Mouse (Mus musculus): ENCODE measurements around the gene Elane.
"Not testable (repeated sequence)": the region's sequence is repeated elsewhere in the genome, so short reads cannot be mapped to it uniquely, and the experiment has no call there.

Elane gene

GRCm38 (mm10) chr10:79877174-79877573, 8.9 kb upstream of the Elane start:
- in situ Hi-C loops (cut with MboI, MseI) = no loop called here

- in situ Hi-C loops (cut with MboI, MseI) = no loop called here
These were observed 8.3 kb upstream of the Elane start for GRCm38 (mm10) chr10:79877757-79878156.

- in situ Hi-C loops (cut with MboI, MseI) = no loop called here
These were observed 6.5 kb upstream of the Elane start for GRCm38 (mm10) chr10:79879527-79879926.

GRCm38 (mm10) chr10:79880721-79881120, 5.3 kb upstream of the Elane start:
- in situ Hi-C loops (cut with MboI, MseI) = loop anchor here (5.0 kb wide), 3 partner anchors 42 to 72 kb away; partner anchors contain the start of genes Arid3a (in 1 of the 2) and R3hdm4 (in 1 of the 2)

- in situ Hi-C loops (cut with MboI, MseI) = loop anchor here (5.0 kb wide), 3 partner anchors 40 to 70 kb away; partner anchors contain the start of genes Arid3a (in 1 of the 2) and R3hdm4 (in 1 of the 2)
These were observed 4.1 kb upstream of the Elane start for GRCm38 (mm10) chr10:79881981-79882380.

- in situ Hi-C loops (cut with MboI, MseI) = loop anchor here (5.0 kb wide), 3 partner anchors 39 to 69 kb away; partner anchors contain the start of genes Arid3a (in 1 of the 2) and R3hdm4 (in 1 of the 2)
These were observed 2.6 kb upstream of the Elane start for GRCm38 (mm10) chr10:79883297-79884084.

- in situ Hi-C loops (cut with MboI, MseI) = loop anchor here (5.0 kb wide), 3 partner anchors 38 to 68 kb away; partner anchors contain the start of genes Arid3a (in 1 of the 2) and R3hdm4 (in 1 of the 2)
These were observed 1.6 kb upstream of the Elane start for GRCm38 (mm10) chr10:79884446-79884845.

GRCm38 (mm10) chr10:79884938-79885337, 1.1 kb upstream of the Elane start:
- in situ Hi-C loops (cut with MboI, MseI) = loop anchor here (5.0 kb wide), 3 partner anchors 37 to 67 kb away; partner anchors contain the start of genes Arid3a (in 1 of the 2) and R3hdm4 (in 1 of the 2)

GRCm38 (mm10) chr10:79886611-79887010, 564 bp downstream of the Elane start:
- in situ Hi-C loops (cut with MboI, MseI) = no loop called here

GRCm38 (mm10) chr10:79889386-79889785, 3.3 kb downstream of the Elane start:
- in situ Hi-C loops (cut with MboI, MseI) = no loop called here

GRCm38 (mm10) chr10:79890670-79891069, 4.6 kb downstream of the Elane start, which contains the start of gene Cfd:
Gene Cfd, plus strand, starts transcription at chr10:79890853.
- in situ Hi-C loops (cut with MboI, MseI) = no loop called here

- in situ Hi-C loops (cut with MboI, MseI) = not testable (repeated sequence)
These were observed 6.5 kb downstream of the Elane start for GRCm38 (mm10) chr10:79892451-79893118.

GRCm38 (mm10) chr10:79896306-79896705, 10.3 kb downstream of the Elane start:
- in situ Hi-C loops (cut with MboI, MseI) = no loop called here

- in situ Hi-C loops (cut with MboI, MseI) = no loop called here
These were observed 10.8 kb downstream of the Elane start for GRCm38 (mm10) chr10:79896814-79897213.

GRCm38 (mm10) chr10:79897316-79898245, 11.5 kb downstream of the Elane start:
- in situ Hi-C loops (cut with MboI, MseI) = no loop called here

GRCm38 (mm10) chr10:79900951-79901410, 14.9 kb downstream of the Elane start:
- in situ Hi-C loops (cut with MboI, MseI) = loop anchor here in 1 of 2 experiments (10.0 kb wide), 1 partner anchor 476 kb away; no protein-coding TSS in a partner anchor

GRCm38 (mm10) chr10:79906712-79907111, 20.7 kb downstream of the Elane start:
- in situ Hi-C loops (cut with MboI, MseI) = loop anchor here in 1 of 2 experiments (10.0 kb wide), 1 partner anchor 482 kb away; no protein-coding TSS in a partner anchor

- in situ Hi-C loops (cut with MboI, MseI) = loop anchor here in 1 of 2 experiments (10.0 kb wide), 1 partner anchor 483 kb away; no protein-coding TSS in a partner anchor
These were observed 21.4 kb downstream of the Elane start for GRCm38 (mm10) chr10:79907415-79907814.

GRCm38 (mm10) chr10:79908167-79909091, 22.4 kb downstream of the Elane start, which contains the start of gene Med16:
Gene Med16, minus strand, starts transcription at chr10:79908923.
- in situ Hi-C loops (cut with MboI, MseI) = loop anchor here in 1 of 2 experiments (10.0 kb wide), 1 partner anchor 484 kb away; no protein-coding TSS in a partner anchor
